Mouse (Mus musculus) megakaryocyte, embryonic 14.5 days (primary cell): Measurements from ENCODE around the gene Aox3. TPM values are rescaled to one million over a fixed set of nuclear protein-coding genes. Genes with fewer than 3 reads are reported as not detected.

Source experiments
- H3K27me3 ChIP-seq: replicated peaks from 2 replicates; pipeline ENCODE3; 2012; ENCODE audit warnings: inconsistent platforms
- H3K36me3 ChIP-seq: replicated peaks from 2 replicates; pipeline ENCODE3; 2012; ENCODE audit warnings: low read length, inconsistent platforms, mixed read lengths
- H3K4me1 ChIP-seq: 2 replicates; pipeline ENCODE4 v1.6.1; 2012; ENCODE audit warnings: inconsistent platforms
- H3K4me3 ChIP-seq: replicated peaks from 2 replicates; pipeline ENCODE3; 2012; ENCODE audit warnings: moderate library complexity, mild to moderate bottlenecking, inconsistent platforms
- H3K9me3 ChIP-seq: 2 replicates; pipeline ENCODE4 v1.6.1; 2012; ENCODE audit warnings: inconsistent platforms
- FLI1 ChIP-seq: IDR thresholded peaks from 2 replicates; pipeline ENCODE4 v1.6.1; 2012; ENCODE audit warnings: low read length, inconsistent platforms, mixed read lengths
- GATA1 ChIP-seq: IDR thresholded peaks from 3 replicates; pipeline ENCODE4 v1.6.1; 2012; ENCODE audit warnings: mixed read lengths, low read length, inconsistent platforms, borderline replicate concordance
- polyA plus RNA-seq: library from polyadenylated mRNA; stranded (reverse); fragments of >175 nt; gene quantifications from 2 replicates; pipeline ENCODE4 v1.2.3, GENCODE M21; 2012; ENCODE audit warnings: low replicate concordance; ENCODE audit not compliant: insufficient read depth

Aox3 gene
- polyA plus RNA-seq, 1 experiment: 0.21 TPM

DNA sequence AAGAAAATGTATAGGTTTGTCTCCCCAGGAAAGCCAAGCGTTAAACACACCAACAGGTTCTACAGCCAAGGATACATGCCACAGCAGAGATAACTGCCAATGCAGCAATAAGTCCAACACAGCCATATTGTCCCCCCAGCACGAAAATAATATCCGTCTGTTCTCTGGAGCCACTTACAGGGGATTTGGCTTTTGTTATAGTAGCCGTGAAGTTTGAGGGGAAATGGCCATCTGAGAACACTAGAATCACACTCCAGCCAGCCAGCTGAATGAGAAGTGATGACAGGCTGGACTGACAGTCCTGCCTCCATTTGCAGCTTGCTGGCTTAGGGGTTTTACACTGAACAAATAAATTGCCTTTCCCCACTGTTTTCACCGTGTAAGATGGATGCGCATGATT, 108.1 kb downstream of the Aox3 start:
- Histone ChIP-seq H3K9me3 (peaks cover 8% of the 10 kb centered on the region; the same call in 1 of the 2 replicates), H3K27me3 (peaks cover 2% of the 10 kb centered on the region), H3K4me3 (no peak overlapping the region), H3K36me3 (no peaks in the 10 kb centered on the region), H3K4me1 (no peaks in the 10 kb centered on the region)
- TF ChIP-seq GATA1: no peak

DNA sequence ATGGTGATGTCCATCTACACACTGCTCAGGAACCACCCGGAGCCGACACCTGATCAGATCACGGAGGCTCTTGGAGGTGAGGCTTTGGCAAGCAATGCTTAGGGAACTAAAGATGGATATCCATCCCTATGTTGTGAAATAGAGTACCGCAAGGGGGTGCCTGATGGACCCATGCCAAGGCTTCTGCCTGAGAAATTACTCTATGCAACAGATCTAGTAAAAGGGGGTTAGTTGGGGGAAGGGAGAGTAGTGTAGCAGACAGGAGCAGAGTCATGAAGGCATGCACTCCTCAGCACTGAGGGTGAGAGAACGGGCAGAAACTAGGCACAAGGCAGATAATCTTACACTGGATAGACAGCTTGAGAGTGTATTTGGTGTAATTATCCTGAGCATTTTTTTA, 108.9 kb downstream of the Aox3 start:
- Histone ChIP-seq H3K36me3 (no peaks in the 10 kb centered on the region), H3K27me3 (peaks cover 2% of the 10 kb centered on the region), H3K4me1 (no peaks in the 10 kb centered on the region), H3K4me3 (no peak overlapping the region), H3K9me3 (no peaks in the 10 kb centered on the region)
- TF ChIP-seq FLI1 (no peak), GATA1 (no peak)

DNA sequence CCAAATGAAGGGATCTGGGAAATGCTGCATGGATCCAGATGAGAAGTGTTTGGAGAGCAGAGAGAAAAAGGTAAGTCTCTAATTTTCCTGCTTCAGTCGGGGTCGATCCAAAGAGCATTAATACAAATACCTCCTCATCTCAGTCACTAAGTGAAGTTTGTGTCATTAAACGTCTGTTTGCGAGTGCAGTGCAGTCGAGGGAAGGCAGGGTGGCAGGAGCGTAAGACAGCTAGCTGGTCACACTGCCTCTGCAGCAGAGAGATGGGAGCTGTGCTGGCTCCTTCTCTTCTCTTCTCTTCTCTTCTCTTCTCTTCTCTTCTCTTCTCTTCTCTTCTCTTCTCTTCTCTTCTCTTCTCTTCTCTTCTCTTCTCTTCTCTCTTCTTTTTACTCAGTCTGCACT, 115.2 kb downstream of the Aox3 start:
- Histone ChIP-seq H3K36me3 (no peaks in the 10 kb centered on the region), H3K27me3 (peaks cover 2% of the 10 kb centered on the region), H3K9me3 (no peaks in the 10 kb centered on the region), H3K4me3 (no peak overlapping the region), H3K4me1 (no peaks in the 10 kb centered on the region)
- TF ChIP-seq FLI1: no peak
- no peak for TF ChIP-seq GATA1

DNA sequence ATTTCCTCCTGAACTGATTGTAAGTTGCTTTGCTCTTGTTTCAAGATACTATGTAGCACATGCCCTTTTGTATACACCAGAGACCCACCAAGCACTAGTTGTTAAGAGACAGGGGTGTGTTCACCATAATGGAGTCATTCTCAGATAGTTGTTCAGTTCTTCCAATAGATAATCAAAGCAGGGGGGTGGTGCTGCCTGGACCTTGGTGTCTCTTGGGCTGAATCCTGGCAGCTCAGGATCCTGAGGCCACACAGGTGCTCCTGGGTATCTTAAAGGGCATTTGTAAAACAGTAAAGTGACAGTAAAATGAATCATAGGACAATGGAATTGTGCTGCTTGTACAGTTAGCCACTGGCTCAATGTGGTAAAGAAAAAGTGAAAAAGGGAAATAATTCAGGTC, 116.0 kb downstream of the Aox3 start:
- Histone ChIP-seq H3K4me1 (no peaks in the 10 kb centered on the region), H3K9me3 (no peaks in the 10 kb centered on the region), H3K36me3 (no peaks in the 10 kb centered on the region), H3K4me3 (no peak overlapping the region), H3K27me3 (peaks cover 2% of the 10 kb centered on the region)
- TF ChIP-seq GATA1 (no peak), FLI1 (no peak)

DNA sequence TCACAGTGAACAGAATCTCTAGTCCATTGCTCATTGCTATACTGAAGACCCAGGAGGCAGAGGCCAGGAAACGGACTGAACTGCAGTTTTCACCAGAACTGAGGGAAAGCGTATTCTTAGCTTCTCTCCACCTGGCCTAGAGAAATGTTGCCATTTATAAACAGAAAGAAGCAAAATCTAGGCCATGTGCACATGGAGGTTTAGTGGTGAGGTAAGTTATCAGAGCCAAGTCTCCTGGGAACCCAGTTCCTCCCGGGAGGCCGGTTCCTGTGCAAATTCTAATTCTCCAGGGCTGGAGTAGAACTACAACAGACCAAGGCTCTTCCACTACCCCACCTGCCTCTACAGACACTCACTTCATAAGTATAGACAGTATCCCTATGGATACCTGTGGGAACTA, 116.8 kb downstream of the Aox3 start:
- H3K4me3 ChIP-seq: no peak overlapping the region
- no peaks in the 10 kb centered on the region for H3K9me3 ChIP-seq
- H3K4me1 ChIP-seq: no peaks in the 10 kb centered on the region
- TF ChIP-seq GATA1 (no peak), FLI1 (no peak)
- H3K36me3 ChIP-seq: no peaks in the 10 kb centered on the region
- peaks cover 2% of the 10 kb centered on the region for H3K27me3 ChIP-seq

DNA sequence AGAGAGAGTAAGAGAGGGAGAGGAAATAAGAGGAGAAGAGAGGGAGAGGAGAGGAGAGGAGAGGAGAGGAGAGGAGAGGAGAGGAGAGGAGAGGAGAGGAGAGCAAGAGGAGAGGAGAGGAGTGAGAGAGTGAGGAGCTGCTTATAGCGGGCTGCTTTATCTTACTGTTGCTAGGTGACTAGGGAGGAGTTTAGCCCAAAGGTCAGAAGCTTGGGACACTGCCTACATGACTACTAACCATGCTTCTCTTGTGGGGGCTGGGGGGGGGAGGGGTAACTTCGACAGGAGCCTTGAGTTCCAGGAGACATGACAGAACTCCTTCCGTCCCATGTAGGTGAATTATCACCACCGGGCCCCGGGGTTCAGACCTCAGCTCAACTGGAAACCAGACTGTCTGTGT, 117.6 kb downstream of the Aox3 start:
- TF ChIP-seq FLI1 (no peak), GATA1 (no peak)
- Histone ChIP-seq H3K9me3 (no peaks in the 10 kb centered on the region), H3K4me3 (no peak overlapping the region), H3K36me3 (no peaks in the 10 kb centered on the region), H3K27me3 (peaks cover 2% of the 10 kb centered on the region), H3K4me1 (no peaks in the 10 kb centered on the region)

DNA sequence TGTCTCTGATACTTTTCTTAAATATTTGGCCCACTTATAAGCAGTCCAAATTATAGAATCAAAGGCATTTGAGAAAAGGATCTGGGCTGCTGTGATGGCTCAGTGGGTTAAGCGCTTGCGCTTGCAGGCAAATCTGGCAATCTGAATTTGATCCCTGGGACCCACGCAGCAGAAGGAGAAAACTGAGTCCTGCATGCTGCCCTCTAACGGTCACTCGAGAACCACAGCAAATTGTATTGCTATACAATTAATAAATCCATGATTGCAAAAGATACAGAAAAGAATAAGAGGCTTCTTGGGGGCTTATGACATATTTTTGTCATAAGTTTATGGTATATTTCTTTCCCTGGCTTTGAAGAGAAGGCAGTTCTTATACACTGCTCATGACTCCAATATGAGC, 122.5 kb downstream of the Aox3 start:
- H3K4me3 ChIP-seq: no peak overlapping the region
- no peaks in the 10 kb centered on the region for H3K36me3 ChIP-seq
- TF ChIP-seq FLI1 (no peak), GATA1 (no peak)
- peaks cover 2% of the 10 kb centered on the region for H3K27me3 ChIP-seq
- no peaks in the 10 kb centered on the region for H3K4me1 ChIP-seq
- H3K9me3 ChIP-seq: no peaks in the 10 kb centered on the region

DNA sequence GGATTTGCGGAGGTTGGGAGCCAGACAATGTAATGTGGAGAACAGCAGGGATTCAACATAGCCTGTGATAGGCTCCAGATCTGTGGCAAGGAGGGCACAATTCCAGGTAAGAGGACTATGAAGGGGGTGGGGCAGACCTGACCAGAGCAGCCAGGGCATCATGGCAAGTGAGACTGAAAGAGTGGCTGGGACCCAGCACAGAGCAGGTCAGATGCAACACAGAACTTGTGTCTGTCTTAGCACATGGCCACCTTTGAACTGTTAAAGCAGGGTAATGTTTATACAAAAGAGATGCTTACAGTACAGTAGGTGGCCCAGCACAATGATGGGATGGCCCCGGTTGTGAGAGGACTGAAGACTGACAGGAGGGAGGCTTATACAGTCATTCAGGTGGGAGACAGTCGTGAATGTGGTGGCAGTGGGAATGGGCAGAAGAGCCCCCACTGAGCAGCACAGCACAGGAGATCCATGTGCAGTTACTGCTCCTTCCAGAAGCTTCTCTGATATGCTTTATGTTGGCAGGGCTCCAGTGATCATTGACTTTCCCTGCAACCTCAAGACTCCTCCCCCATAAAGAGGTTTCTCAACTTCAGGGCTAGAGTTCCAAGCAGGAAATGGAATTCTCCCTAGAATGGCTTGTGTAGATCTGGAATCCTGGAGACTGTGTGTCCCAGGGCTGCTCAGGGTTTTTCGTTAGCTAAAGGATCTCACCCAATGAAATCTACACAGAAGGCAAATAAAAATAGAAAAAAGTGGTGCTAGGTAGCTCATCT, 124.8 kb downstream of the Aox3 start:
- Histone ChIP-seq H3K9me3 (no peaks in the 10 kb centered on the region), H3K27me3 (peaks cover 2% of the 10 kb centered on the region), H3K4me3 (no peak overlapping the region), H3K4me1 (no peaks in the 10 kb centered on the region), H3K36me3 (no peaks in the 10 kb centered on the region)
- TF ChIP-seq GATA1 (no peak), FLI1 (no peak)

DNA sequence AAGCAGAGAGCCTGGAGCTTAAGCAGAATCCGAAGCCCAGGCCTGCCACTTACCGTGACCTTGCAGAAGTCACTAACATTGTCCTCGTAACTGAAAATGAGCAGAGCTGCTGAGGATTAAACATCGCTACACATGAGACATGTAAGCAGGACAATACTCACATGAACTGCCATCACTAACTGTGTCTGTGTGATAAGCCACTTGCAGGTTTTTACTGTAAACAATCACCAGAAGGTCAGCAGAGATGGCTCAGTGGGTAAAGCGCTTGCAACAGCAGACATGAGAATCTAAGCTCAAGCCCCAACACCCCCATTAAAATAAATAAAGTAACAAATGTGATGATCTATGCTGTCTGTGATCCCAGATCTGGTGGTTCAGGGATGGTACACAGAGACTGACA, 125.5 kb downstream of the Aox3 start:
- H3K4me3 ChIP-seq: no peak overlapping the region
- H3K27me3 ChIP-seq: peaks cover 2% of the 10 kb centered on the region
- H3K36me3 ChIP-seq: no peaks in the 10 kb centered on the region
- no peaks in the 10 kb centered on the region for H3K9me3 ChIP-seq
- H3K4me1 ChIP-seq: no peaks in the 10 kb centered on the region
- no peak for TF ChIP-seq GATA1

DNA sequence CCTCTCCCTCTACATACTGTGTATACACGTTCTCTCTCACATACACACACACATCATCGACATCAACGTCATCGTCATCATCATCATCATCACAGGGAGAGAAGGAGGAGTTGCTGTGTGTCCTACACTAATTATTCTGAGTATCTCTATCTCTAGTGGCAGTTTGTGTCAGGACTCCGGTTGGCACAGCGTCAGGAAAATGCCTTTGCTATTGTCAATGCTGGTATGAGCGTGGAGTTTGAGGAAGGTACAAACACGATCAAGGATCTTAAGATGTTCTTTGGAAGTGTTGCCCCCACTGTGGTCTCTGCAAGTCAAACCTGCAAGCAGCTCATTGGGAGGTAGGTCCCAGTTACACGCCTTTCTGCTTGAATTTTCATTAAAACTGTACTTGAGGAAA, 126.0 kb downstream of the Aox3 start:
- no peaks in the 10 kb centered on the region for H3K9me3 ChIP-seq
- H3K27me3 ChIP-seq: peaks cover 2% of the 10 kb centered on the region
- H3K4me1 ChIP-seq: no peaks in the 10 kb centered on the region
- TF ChIP-seq GATA1 (no peak), FLI1 (no peak)
- no peaks in the 10 kb centered on the region for H3K36me3 ChIP-seq
- H3K4me3 ChIP-seq: no peak overlapping the region

DNA sequence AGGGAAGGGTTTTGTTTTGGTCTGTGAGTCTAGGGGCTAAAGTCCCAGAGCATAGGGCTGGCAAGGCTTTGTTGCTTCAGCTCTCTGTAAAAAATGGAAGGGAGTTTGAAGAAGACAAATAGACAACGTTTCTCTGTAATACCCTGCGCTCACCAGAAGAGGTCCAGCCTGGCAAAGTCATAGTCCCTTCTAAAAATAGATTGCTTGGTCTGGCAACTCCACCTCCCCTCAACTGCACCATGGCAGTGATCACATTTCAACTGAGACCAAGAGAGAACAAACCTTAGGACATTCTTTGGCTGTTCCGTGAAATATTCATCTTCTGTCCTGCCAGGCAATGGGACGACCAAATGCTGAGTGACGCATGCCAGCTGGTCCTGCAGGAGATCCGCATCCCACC, 127.4 kb downstream of the Aox3 start:
- no peaks in the 10 kb centered on the region for H3K9me3 ChIP-seq
- H3K4me1 ChIP-seq: no peaks in the 10 kb centered on the region
- TF ChIP-seq FLI1: no peak
- no peak for TF ChIP-seq GATA1
- peaks cover 2% of the 10 kb centered on the region for H3K27me3 ChIP-seq
- H3K36me3 ChIP-seq: no peaks in the 10 kb centered on the region
- no peak overlapping the region for H3K4me3 ChIP-seq
